Mouse (Mus musculus): ENCODE data around the gene Hoxb6.

Hoxb6 gene

GRCm38 (mm10) chr11:96333241-96334001 is 41.1 kb downstream of the Hoxb6 start:
- no peak for DNase-seq (ENCODE audit: low spot score in 2 of 2)

GRCm38 (mm10) chr11:96334002-96334364 is 41.7 kb downstream of the Hoxb6 start:
- DNase-seq (ENCODE audit: low spot score in 2 of 2) = no peak

GRCm38 (mm10) chr11:96334998-96335397 is 42.7 kb downstream of the Hoxb6 start:
- no peak for DNase-seq (ENCODE audit: low spot score in 2 of 2)

GRCm38 (mm10) chr11:96336597-96336996 is 44.3 kb downstream of the Hoxb6 start:
- no peak for DNase-seq (ENCODE audit: low spot score in 2 of 2)

DNA sequence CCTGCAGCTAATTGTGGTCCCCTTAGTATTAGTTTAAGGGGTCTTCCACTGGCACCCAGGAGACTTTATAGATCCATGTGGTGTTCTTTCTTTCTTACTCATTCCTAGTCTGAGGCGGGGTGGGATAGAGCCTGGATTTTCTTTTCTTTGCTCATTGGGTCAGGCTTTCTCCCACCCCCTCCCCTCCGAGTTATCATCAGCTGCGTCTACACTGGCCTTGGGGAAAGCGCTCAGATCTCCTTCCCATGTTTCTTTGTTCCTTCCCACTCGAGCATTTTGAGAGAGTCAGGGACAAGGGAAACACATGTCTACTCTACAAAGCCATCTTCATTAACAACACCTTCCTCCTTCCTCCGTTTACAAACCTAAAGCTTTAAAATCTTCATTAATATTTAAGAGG is 44.8 kb downstream of the Hoxb6 start:
- DNase-seq (ENCODE audit: low spot score in 2 of 2) = no peak

- DNase-seq (ENCODE audit: low spot score in 2 of 2) = no peak
Measured at GRCm38 (mm10) chr11:96338957-96339855, 46.9 kb downstream of the Hoxb6 start.

GRCm38 (mm10) chr11:96340698-96341365 is 48.6 kb downstream of the Hoxb6 start:
- DNase-seq (ENCODE audit: low spot score in 2 of 2) = no peak

DNA sequence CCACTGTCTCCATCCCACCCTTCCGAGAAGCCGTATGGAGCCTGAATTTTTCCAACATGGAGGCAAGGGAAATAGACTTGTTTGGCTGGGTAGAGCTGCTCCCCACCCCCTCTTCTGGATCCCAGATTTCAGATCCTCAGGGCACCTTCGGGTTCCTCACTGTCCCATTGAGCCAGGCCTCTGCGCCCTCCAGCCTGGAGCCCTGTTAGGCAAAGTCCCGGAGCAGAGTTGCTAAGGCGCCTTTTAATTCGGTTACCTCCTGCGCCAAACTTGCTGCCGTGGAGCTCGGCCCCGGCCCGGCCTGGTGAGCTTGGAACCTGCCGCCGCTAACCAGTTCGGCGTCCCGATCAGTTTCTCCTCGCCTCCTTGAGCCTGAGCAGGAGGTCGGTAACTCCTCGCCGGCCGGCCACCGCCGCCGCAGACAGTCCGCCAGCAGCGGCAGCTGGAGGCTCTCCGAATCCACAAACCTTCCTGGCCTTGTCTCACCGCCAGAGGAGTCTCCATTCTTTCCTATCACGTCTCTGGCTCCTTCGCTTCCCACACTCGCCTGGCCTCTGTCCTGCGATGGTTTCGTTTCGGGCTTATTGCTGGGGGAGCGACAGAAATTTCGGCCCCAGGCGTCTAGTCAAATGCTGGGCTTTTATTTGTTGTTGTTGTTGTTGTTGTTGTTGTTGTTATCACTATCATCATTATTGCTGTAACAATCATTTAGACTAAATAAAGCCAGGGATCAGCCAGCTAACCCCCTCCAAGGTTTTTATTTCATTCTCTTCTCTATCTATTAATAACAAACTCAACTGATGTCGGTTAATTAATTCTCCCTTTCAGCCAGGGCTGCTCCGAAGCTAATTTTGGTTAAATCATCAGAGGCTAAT is 49.7 kb downstream of the Hoxb6 start:
- no peak for DNase-seq (ENCODE audit: low spot score in 2 of 2)

DNA sequence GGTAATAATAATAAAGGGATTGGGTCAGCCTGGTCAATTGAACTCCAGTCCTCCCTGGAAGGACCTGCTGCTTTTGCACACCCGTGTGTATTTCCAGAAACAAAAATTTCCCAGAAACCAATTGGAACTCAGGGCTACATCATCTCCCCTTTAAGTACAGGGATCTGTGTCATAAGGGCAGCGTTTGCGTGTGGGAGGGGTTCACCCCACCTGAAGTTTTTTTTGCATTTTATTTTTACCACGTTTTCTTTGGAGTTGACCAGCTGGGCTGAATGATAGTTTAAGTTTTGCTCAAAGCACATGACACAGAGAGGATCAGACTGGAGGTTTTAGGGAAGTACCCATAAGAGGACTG is 50.3 kb downstream of the Hoxb6 start:
- DNase-seq (ENCODE audit: low spot score in 2 of 2) = no peak

- DNase-seq (ENCODE audit: low spot score in 2 of 2) = no peak
Measured at GRCm38 (mm10) chr11:96343206-96343745, 51.0 kb downstream of the Hoxb6 start.

- DNase-seq (ENCODE audit: low spot score in 2 of 2) = no peak
Measured at GRCm38 (mm10) chr11:96344061-96344877, 52.0 kb downstream of the Hoxb6 start.

- no peak for DNase-seq (ENCODE audit: low spot score in 2 of 2)
Measured at GRCm38 (mm10) chr11:96344878-96345159, 52.5 kb downstream of the Hoxb6 start.

DNA sequence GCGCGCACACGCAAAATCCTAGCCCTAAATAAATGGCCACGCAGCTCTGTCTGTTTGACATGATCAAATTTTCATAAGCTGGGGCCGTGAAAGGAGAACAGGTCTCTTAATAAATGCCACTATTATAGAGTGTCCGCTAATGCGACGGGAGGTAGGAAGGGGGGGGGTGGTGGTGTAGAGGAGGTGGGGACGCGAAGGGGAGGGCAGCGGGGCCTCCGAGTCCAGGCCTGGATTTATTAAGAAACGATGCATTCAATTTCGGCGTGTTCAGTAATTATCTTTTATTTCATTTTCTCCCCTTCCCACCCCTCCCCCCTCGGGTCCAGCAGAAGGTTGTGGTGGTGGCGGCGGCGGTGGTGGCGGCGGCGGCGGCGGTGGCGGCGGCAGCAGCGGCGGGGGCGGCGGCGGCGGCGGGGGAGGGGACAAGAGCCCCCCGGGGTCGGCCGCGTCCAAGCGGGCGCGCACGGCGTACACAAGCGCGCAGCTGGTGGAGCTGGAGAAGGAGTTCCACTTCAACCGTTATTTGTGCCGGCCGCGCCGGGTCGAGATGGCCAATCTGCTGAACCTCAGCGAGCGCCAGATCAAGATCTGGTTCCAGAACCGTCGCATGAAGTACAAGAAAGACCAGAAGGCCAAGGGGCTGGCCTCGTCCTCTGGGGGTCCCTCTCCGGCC is 53.1 kb downstream of the Hoxb6 start:
- DNase-seq (ENCODE audit: low spot score in 2 of 2) = no peak

GRCm38 (mm10) chr11:96345893-96346806 is 53.9 kb downstream of the Hoxb6 start:
- DNase-seq (ENCODE audit: low spot score in 2 of 2) = no peak

DNA sequence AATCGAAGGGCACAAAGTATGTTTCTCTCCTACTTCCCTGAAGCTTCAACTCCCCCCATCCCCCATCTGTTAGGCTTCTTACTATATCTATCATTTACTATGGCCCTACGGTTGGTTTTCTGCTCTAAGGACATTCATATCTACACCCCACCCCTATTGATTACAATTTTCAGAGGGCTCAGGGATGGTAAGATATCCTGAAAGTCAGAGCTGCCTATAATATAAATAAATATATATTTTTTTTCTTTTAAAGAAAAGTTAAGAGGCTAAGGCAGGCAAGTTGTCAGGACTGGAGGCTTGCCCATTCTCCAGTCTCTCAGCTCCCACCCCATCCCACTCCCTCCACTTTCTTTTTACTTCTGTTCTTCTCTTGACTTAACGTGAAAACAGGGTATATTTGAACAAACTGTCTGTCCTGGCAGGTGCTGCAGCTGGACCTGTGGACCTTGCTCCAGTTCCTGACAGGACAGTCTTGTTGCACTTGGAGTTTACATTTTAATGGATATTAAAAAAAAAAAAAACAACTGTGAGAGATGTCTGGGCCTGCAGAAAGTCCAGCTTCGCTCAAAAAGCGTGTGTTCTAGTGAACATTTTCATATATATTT is 54.7 kb downstream of the Hoxb6 start:
- no peak for DNase-seq (ENCODE audit: low spot score in 2 of 2)

- DNase-seq (ENCODE audit: low spot score in 2 of 2) = no peak
Measured at GRCm38 (mm10) chr11:96347717-96348116, 55.4 kb downstream of the Hoxb6 start.

DNA sequence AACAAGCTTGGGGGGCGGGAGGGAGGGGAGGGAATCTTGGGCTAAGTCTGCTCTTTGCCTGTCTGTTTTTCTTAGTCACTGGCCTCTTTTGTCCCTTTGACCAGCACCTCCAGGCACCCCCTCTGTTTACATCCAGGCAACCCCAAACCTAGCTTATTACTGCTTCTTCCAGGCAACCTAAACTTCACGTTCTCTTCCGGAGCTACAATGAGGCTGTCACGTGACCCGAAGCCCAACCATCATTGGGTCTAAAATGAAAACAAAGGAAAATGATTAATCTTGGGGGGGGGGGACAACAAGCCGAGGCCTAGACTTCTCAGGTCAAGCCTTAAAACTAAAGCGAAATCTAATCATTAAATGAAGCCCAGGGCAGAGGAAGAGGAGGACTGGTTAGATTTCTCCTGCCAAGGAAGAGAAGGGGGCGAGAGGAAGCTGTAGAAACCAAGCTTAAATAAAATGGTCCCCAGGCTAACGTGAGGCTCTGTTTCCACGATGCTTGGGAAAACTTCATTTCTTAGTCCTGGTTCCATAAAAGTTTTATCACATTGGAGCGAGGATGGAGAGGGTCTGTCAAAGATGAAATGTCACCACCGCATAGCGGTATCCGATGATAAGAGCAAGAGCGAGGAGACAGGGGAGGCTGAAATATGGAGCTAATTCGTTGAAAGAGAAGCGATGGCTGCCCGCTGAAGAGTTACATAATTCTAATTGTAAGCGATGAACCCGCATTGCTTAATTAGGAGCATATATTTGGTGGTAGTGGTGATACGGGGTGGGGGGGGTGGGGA is 56.1 kb downstream of the Hoxb6 start:
- DNase-seq (ENCODE audit: low spot score in 2 of 2) = no peak

GRCm38 (mm10) chr11:96348988-96349387 is 56.7 kb downstream of the Hoxb6 start:
- DNase-seq (ENCODE audit: low spot score in 2 of 2) = no peak
